Mouse (Mus musculus) induced T-regulatory cell, adult 2 months (primary cell): Measurements from ENCODE around the gene Olfr698.
A peak's percentile ranks its signal among the peaks of the same experiment; 100 is the strongest.
"Not testable (repeated sequence)": the region's sequence is repeated elsewhere in the genome, so short reads cannot be mapped to it uniquely, and the experiment has no call there.

Experiments
- DNase-seq: peaks from one replicate; pipeline ENCODE4 v3.0.0-alpha.2; 2012; ENCODE audit warnings: low read depth

Gene Olfr698

DNA sequence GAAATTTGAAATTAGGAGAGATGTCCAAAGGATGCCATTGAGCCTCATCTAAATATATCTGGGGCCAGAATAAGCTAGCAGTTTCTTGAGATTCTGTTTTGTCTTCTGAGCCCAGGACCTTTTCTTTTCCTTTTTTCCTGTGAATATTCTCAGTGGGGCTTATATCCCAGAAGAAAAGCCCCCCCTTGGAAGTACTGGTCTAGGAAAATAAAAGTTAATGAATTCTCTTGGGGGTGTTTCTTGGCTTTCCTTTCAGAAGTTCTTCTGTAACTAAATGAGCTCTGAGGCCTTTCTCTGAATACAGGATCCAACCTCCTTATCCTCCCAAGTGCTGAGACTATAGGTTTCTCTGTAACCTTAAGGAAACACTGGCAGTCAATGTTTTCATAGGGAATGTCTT lies at the start of gene Olfr698:
Olfr698 (minus strand) TSS at position 101 of the 400 bp plus-strand sequence.
- DNase-seq, result no peak

DNA sequence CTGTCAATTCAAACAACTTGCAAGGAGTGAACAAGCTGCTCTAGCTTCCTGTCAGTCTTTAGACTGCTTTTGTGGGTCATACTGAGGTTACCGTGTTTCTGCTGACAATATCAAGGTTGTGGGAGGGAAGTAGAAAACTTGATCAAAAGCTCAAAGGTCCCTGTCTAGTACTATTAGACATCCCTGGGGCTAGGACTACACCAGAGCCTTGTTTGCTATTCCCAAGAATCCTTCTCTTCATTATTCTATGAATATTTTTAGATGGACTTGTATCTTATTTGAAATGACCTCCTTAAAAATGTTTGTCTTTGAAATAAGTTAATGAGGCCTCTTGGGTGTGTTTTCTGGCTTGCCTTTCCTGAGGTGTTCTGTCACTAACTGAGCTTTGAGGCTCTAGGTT lies 37.9 kb upstream of the Olfr698 start, which contains the start of gene Olfr699:
Olfr699 (minus strand) TSS at position 101 of the 400 bp plus-strand sequence.
- DNase-seq, result no peak

DNA sequence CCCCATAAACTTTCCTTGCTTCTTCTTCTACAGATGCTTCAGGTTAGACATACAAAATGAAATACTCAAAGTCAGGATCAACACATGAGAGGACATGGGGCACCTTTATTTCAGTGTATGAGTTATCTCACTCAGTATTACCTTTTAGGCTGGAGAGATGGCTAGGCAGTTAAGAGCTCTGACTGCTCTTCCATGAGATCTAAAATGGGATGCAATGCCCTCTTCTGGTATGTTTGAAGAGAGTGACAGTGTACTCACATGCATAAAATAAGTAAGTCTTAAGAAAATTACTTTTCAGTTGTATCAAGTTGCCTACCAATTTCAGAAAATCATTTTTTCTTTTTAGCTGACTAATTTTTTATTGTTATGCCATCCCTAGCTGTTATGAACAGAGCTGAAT lies 33.1 kb upstream of the Olfr698 start:
- peak; percentile 28 for DNase-seq

DNA sequence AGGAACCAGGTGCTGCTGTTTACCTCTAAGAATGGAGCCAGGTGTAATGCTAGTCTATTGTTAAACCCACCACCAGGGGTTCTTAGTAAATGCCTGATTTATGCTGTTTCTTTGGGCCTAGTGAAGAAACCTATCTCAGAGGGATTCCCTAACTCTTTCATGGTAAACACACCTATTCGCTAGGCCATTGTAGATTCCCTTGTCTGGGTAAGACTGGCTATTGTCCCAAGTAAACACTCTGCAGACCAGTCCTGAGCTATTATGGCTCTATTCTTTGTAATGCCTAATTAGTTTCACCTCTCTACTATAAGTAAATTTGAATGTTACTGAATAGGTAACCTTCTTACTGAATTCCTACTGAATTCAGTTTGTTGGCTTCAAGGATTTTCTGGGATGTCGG lies 5.8 kb upstream of the Olfr698 start:
- DNase-seq, result not testable (repeated sequence)

DNA sequence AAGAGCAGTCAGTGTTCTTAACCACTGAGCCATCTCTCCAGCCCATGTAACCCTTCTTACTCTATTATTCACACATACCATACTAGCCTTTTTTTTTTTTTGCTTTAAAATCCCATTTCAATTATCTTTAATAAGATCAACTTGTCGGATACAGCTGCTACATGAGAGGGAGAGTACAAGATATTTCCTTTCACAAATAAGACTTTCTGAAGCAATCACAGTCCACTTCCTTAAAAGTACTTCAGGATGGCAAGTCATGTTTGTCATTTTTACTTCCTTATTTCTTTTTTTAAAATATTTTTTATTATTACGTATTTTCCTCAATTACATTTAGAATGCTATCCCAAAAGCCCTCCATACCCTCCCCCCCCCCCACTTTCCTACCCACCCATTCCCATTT lies 3.6 kb upstream of the Olfr698 start:
- no peak for DNase-seq

DNA sequence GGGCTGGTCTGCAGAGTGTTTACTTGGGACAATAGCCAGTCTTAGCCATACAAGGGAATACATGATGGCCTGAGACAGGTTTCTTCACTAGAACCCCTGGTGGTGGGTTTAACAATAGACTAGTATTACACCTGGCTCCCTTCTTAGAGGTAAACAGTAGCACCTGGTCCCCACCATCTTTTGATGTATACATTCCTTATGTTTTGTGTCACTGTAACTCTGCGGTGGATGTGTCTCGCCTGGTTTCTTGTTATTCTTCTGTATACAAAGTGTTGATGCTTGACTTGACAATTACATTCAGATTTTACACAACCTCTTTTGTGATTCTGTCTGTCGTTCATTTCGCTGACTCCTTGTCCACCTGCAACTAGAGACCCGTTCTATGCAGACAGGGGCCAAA lies 9.4 kb downstream of the Olfr698 start:
- no peak for DNase-seq

DNA sequence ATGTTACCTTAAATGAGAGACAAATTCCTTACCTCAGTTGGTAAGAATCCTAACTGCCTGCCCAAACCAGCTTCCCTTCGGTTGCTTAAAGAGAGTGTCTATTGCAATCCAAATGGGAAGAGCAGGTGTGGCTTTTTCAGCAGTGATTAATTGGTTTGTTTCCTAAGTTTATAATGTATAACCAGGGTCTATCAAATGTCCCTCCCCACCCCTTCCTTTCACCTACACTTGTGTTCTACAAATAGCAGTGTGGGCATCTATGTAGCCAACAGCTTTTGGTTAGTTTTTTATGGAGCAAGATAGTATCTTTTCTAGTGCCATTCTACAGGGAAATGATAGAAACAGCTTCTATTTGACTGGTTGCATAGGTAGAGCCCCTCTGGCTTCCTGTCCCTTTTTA lies 12.9 kb downstream of the Olfr698 start, which contains the start of gene Olfr697:
Olfr697 (minus strand) TSS at position 101 of the 400 bp plus-strand sequence.
- no peak for DNase-seq

DNA sequence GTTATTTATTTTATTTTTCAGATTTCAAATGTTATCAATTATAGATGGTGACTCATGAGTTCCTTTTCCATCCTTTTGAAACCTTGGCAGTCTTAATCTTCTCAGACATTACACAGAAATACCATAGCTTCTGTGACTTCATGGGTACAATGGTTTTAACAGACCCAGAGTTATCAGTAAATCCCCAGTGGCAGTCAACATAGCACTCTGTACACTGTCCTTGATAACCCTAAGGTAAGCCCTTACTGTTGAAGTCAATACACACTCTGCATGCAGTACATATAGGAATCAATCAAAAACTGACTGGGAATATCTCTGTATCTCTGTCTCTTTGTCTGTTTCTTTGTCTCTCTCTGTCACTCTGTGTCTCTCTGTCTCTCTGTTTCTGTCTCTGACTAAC lies 18.2 kb downstream of the Olfr698 start:
- no peak for DNase-seq

DNA sequence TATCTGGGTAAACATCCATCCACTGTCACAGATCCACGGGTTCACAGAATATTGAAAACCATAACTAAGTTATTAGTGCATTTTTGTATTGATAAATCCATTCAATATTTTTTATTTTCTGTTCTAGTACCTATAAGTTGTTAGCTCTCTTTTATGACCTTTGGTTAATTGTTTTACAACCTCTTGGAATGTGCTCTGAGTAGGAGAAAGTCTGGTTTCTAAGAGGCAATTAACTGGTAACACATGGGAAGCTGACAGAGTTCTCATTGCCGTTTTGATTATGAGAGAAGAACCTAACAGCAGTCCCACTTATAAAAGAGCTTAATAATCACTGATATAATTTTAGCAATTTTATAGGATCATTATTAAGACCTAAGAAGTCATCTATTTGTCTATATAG lies 21.5 kb downstream of the Olfr698 start:
- DNase-seq, result no peak

DNA sequence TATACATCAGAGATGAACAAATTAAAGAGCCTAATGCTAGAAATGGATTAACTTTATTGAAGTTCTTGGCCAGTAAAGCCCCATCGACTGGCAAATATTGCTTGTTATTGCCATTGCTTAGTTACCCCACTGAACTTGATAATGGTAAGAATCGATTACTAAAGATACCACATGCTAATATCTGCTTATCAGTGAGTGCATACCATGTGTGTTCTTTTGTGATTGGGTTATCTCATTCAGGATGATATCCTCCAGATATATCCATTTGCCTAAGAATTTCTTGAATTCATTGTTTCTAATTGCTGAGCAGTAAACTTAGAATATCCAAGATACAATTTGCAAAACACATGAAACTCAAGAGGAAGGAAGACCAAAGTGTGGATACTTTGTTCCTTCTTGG lies 29.5 kb downstream of the Olfr698 start:
- not testable (repeated sequence) for DNase-seq

DNA sequence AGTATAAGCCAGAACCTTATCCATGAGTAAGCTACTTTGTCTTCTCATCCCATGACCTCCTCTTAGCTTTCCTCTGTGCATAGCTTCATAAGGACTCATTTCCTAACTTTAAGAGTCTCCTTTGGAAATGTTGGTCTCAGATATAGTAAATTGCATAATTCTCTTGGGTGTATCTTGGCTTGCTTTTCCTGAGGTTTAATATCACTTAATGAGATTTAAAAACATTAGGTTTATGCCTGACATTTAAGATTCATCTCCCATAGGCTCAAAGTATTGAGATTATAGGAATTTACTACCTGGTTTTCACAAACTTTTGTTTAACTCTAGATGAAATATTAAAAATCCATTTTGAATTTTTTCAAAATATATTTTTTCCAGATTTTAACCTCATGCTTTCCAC lies 38.9 kb downstream of the Olfr698 start, which contains the start of gene Olfr695:
Olfr695 (minus strand) TSS at position 101 of the 400 bp plus-strand sequence.
- DNase-seq, result no peak

DNA sequence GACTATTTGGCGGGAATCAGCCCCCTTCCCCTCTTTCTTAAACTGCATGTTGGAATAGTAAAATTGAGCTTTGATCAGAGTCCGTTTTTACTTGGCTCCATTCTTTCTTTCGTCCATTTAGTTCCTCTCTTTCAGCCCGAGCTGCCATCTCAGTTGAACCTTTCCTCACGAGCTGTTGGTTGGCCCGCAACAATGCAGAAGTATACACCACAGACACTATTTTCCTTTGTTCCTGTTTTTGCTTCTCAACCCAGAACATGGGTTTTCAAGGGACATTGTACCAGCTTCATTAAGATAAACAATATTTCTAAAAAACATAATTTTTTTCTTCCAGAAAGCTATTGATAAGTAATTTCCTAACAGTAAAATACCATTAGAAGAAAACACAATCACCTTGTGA lies 43.7 kb downstream of the Olfr698 start:
- DNase-seq, result no peak

DNA sequence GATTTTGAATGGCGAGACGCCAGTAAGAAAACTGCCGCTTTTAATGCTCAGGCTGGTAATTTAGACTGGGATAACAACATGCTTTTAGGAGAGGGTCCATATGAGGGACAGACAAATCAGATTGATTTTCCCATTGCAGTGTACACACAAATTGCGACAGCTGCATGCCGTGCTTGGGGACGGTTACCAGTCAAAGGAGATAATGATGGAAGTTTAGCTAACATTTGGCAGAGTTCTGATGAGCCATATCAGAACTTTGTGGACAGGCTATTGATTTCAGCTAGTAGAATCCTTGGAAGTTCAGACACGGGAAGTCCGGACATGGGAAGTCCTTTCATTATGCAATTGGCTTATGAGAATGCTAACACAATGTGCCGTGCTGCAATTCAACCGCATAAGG lies 47.5 kb downstream of the Olfr698 start:
- not testable (repeated sequence) for DNase-seq
